Mouse (Mus musculus) limb, embryonic 11.5 days (tissue): ENCODE results near the gene Cdkl5. TPM values are rescaled to one million over a fixed set of nuclear protein-coding genes. Genes with fewer than 3 reads are reported as not detected.

Experiments
- ATAC-seq: fragments of 200-750 bp; cut with Nextera tagmentation; 2 replicates; pipeline ENCODE4 v1.8.0; 2017; ENCODE audit warnings: low read depth; ENCODE audit not compliant: insufficient number of reproducible peaks, low FRiP score, low TSS enrichment
- DNase-seq: peaks from one replicate; pipeline ENCODE4 v3.0.0-alpha.2; 2015; ENCODE audit warnings: low spot score
- H3K27ac ChIP-seq: fragments of 300-500 bp; sonication (generic); replicated peaks from 2 replicates; pipeline ENCODE4 v1.5.1; 2014; ENCODE audit warnings: low read depth, mild to moderate bottlenecking, low read length
- H3K27me3 ChIP-seq: fragments of 300-500 bp; sonication (generic); 2 replicates; pipeline ENCODE4 v1.6.1; 2014; ENCODE audit warnings: mild to moderate bottlenecking, low read length, mixed read lengths; ENCODE audit not compliant: control insufficient read depth, insufficient read depth
- H3K36me3 ChIP-seq: fragments of 300-500 bp; sonication (generic); 2 replicates; pipeline ENCODE4 v1.6.1; 2014; ENCODE audit warnings: mild to moderate bottlenecking, low read length, moderate library complexity, mixed read lengths; ENCODE audit not compliant: control insufficient read depth, insufficient read depth
- H3K4me1 ChIP-seq: fragments of 300-500 bp; sonication (generic); 2 replicates; pipeline ENCODE4 v1.6.1; 2014; ENCODE audit warnings: low read length, mixed read lengths; ENCODE audit not compliant: control insufficient read depth, insufficient read depth
- H3K4me2 ChIP-seq: fragments of 300-500 bp; sonication (generic); 2 replicates; pipeline ENCODE4 v1.6.1; 2014; ENCODE audit warnings: low read depth, mild to moderate bottlenecking, moderate library complexity; ENCODE audit not compliant: severe bottlenecking
- H3K4me3 ChIP-seq: fragments of 300-500 bp; sonication (generic); 2 replicates; pipeline ENCODE4 v1.5.1; 2014; ENCODE audit warnings: low read depth, low read length
- H3K9ac ChIP-seq: fragments of 300-500 bp; sonication (generic); 2 replicates; pipeline ENCODE4 v1.6.1; 2014; ENCODE audit warnings: mild to moderate bottlenecking, low read length
- H3K9me3 ChIP-seq: fragments of 300-500 bp; sonication (generic); 2 replicates; pipeline ENCODE4 v1.6.1; 2016; ENCODE audit warnings: low read length; ENCODE audit not compliant: control insufficient read depth
- WGBS: fragments of 180-500 bp; shearing (Covaris S2); extraction: QIAGEN DNeasy Blood & Tissue Kit; methylation state at CpG from one replicate; pipeline ENCODE4 v1.1.7; 2014; 5-methylcytosine and 5-hydroxymethylcytosine counted together
- polyA plus RNA-seq: library from polyadenylated mRNA; unstranded; fragments of >200 nt; fragmentation: Nextera tagmentation; extraction: Ambion mirVana; gene quantifications from 2 replicates; pipeline ENCODE4 v1.2.1, GENCODE M21; 2014

Cdkl5 gene
- polyA plus RNA-seq, 1 experiment from 2014 or later, result 1.4 TPM

DNA sequence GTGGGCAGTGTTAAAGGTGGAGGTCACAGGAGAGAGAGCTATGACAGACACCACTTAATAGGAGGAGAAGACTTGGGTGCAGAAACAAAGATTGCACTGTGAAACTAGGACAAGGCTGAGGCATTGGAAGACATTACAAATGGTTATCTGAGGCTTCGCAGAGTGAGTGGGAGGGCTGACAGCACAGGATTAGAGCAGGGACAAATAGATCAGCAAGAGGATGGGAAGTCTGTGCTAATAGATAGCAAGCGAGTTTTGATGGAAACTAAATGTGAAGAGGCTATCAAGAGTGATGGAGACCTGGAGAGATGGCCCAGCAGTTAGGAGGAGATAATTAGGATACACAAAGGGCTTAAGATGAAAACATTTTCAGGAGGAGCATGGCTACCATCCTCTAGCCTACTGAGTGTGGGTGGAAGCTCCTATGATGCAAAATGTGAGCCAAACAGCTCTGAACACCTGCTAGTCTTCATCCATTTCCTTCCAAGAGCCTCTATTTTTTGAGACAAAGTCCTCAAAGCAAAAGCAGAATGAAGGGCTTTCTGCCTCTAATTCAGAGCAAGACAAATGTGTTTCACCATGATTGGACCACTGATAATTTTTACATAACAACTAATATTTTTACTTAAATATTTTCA is 89.3 kb downstream of the Cdkl5 start:
- no peak overlapping the region for H3K27ac ChIP-seq
- H3K9ac ChIP-seq, result no peak overlapping the region
- H3K4me2 ChIP-seq, result no peak overlapping the region
- no peaks in the 10 kb centered on the region for H3K9me3 ChIP-seq
- peaks cover 6% of the 10 kb centered on the region; the same call in 1 of the 2 replicates for H3K27me3 ChIP-seq
- H3K36me3 ChIP-seq, result no peaks in the 10 kb centered on the region
- DNase-seq (no peak), ATAC-seq (no peak)
- 78% methylated on average over 2 of the region's 2 CpGs for WGBS
- H3K4me1 ChIP-seq, result no peaks in the 10 kb centered on the region
- no peak overlapping the region for H3K4me3 ChIP-seq

DNA sequence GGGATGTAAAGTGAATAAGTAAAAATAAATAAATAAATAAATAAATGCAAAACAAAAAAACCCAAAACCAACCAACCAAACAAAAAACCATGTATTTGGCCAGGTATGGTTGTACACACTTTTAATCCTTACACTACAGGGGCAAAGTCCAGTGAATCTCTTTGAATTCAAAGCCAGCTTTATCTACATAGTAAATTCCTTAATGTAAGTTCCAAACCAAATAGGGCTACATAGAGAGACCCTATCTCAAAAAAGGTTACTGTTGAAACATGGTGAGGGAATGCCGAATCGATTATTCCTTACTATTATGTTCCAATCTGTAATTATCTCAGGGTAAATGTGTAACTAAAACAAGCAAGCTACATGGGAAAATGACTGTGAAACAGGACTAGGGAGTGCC is 93.4 kb downstream of the Cdkl5 start:
- Histone ChIP-seq H3K9me3 (no peaks in the 10 kb centered on the region), H3K4me3 (no peak overlapping the region), H3K27ac (no peak overlapping the region), H3K36me3 (no peaks in the 10 kb centered on the region), H3K27me3 (peaks cover 8% of the 10 kb centered on the region; the same call in 1 of the 2 replicates), H3K4me2 (no peak overlapping the region), H3K4me1 (no peaks in the 10 kb centered on the region), H3K9ac (no peak overlapping the region)
- no peak for ATAC-seq
- 88% methylated on average over 2 of the region's 2 CpGs for WGBS
- DNase-seq, result no peak

- H3K27me3 ChIP-seq, result peaks cover 6% of the 10 kb centered on the region
- no peaks in the 10 kb centered on the region for H3K9me3 ChIP-seq
- DNase-seq (no peak), ATAC-seq (no peak)
- H3K4me2 ChIP-seq, result no peak overlapping the region
- no peak overlapping the region for H3K27ac ChIP-seq
- H3K9ac ChIP-seq, result no peak overlapping the region
- no peaks in the 10 kb centered on the region for H3K36me3 ChIP-seq
- 58% methylated on average over 1 of the region's 1 CpGs for WGBS
- no peak overlapping the region for H3K4me3 ChIP-seq
- no peaks in the 10 kb centered on the region for H3K4me1 ChIP-seq
These were observed 102.4 kb downstream of the Cdkl5 start for GRCm38 (mm10) chrX:160892077-160892476.

DNA sequence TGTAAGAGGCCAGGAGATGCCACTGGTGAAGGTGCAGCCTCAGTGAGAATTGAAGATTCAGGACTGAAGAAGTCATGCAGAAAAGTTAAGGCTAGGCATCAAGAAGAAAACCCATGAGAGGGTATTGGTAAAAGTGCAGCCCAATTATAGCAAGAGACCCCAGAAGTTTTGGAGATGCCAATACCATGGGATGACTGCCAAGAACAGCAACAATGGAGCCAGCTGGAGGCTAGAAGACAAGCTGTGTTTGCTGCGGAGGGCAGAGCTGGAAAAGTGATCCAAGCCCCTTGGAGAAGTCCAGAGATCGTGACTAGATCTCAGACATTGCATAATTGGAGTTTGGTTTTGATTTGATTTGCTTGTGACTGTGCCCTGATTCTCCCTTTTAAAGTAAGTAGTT is 108.2 kb downstream of the Cdkl5 start:
- Histone ChIP-seq H3K36me3 (no peaks in the 10 kb centered on the region), H3K27me3 (peaks cover 9% of the 10 kb centered on the region), H3K4me3 (no peak overlapping the region), H3K4me1 (no peaks in the 10 kb centered on the region), H3K4me2 (no peak overlapping the region), H3K9ac (no peak overlapping the region), H3K27ac (no peak overlapping the region), H3K9me3 (no peaks in the 10 kb centered on the region)
- 77% methylated on average over 2 of the region's 2 CpGs for WGBS
- ATAC-seq (no peak), DNase-seq (no peak)

- no peaks in the 10 kb centered on the region for H3K9me3 ChIP-seq
- H3K4me2 ChIP-seq, result no peak overlapping the region
- no peaks in the 10 kb centered on the region for H3K36me3 ChIP-seq
These were observed 127.9 kb downstream of the Cdkl5 start for GRCm38 (mm10) chrX:160866576-160866975.

DNA sequence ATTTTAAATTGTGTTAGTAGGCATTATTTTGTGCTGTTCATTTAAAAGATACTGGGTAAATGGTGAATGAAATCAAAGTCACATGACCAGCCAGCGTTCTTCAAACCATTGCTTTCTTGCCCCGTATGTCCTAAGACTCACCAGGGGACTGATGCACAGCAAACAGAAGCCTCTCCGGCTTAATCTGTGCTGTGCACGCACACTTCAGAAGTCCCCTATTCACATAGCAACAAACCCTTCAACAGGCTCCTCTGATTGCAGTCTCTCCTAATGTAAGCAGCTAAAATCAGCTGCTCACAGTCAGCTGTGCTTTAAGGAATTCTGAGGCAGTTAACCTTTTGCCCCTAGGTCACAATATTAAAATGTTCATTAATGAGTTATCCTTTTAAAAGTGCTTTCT is 129.5 kb downstream of the Cdkl5 start:
- no peaks in the 10 kb centered on the region for H3K36me3 ChIP-seq
- H3K4me1 ChIP-seq, result no peaks in the 10 kb centered on the region
- peaks cover 6% of the 10 kb centered on the region; the same call in 1 of the 2 replicates for H3K27me3 ChIP-seq
- H3K27ac ChIP-seq, result no peak overlapping the region
- no peak for DNase-seq
- no peak overlapping the region for H3K4me3 ChIP-seq
- WGBS, result 90% methylated on average over 4 of the region's 4 CpGs
- H3K9ac ChIP-seq, result no peak overlapping the region
- no peak overlapping the region for H3K4me2 ChIP-seq
- no peaks in the 10 kb centered on the region for H3K9me3 ChIP-seq
- ATAC-seq, result no peak

More at GRCm38 (mm10) chrX:160866576-160866975, 127.9 kb downstream of the Cdkl5 start:
- Histone ChIP-seq H3K4me1 (no peaks in the 10 kb centered on the region), H3K4me3 (no peak overlapping the region), H3K9ac (no peak overlapping the region), H3K27ac (no peak overlapping the region), H3K27me3 (peaks cover 8% of the 10 kb centered on the region; the same call in 1 of the 2 replicates)
- 90% methylated on average over 4 of the region's 4 CpGs for WGBS
- no peak for ATAC-seq
- DNase-seq, result no peak

GRCm38 (mm10) chrX:160863689-160864383 is 130.7 kb downstream of the Cdkl5 start:
- no peak for DNase-seq
- ATAC-seq, result no peak

GRCm38 (mm10) chrX:160808226-160808625 is 186.3 kb downstream of the Cdkl5 start:
- WGBS, result 81% methylated on average over 7 of the region's 7 CpGs
- no peak overlapping the region for H3K9ac ChIP-seq
- no peaks in the 10 kb centered on the region for H3K4me1 ChIP-seq
- H3K27ac ChIP-seq, result no peak overlapping the region
- H3K9me3 ChIP-seq, result no peaks in the 10 kb centered on the region
- ATAC-seq (no peak), DNase-seq (no peak)
- H3K27me3 ChIP-seq, result 0 out of 2 replicates have a peak, but pooled peaks cover 4% of the 10 kb centered on the region
- no peak overlapping the region for H3K4me2 ChIP-seq
- no peak overlapping the region for H3K4me3 ChIP-seq
- H3K36me3 ChIP-seq, result no peaks in the 10 kb centered on the region

More at GRCm38 (mm10) chrX:160863689-160864383, 130.7 kb downstream of the Cdkl5 start:
- Histone ChIP-seq H3K36me3 (no peaks in the 10 kb centered on the region), H3K9me3 (no peaks in the 10 kb centered on the region), H3K27ac (no peak overlapping the region), H3K27me3 (0 out of 2 replicates have a peak, but pooled peaks cover 1% of the 10 kb centered on the region), H3K4me1 (no peaks in the 10 kb centered on the region), H3K4me2 (no peak overlapping the region), H3K4me3 (no peak overlapping the region), H3K9ac (no peak overlapping the region)
- 84% methylated on average over 4 of the region's 4 CpGs for WGBS
